Mouse (Mus musculus): Measurements from ENCODE around the gene Nfyb.

The Nfyb gene

GRCm38 (mm10) chr10:82763840-82764631 lies at the start of gene Nfyb:
Gene Nfyb, minus strand, starts transcription at chr10:82764144.
- DNase-seq: peak; percentile 96

- peak; percentile 83 for DNase-seq
These were observed 48.0 kb upstream of the Nfyb start for GRCm38 (mm10) chr10:82811855-82812431.

GRCm38 (mm10) chr10:82809352-82809751 lies 45.4 kb upstream of the Nfyb start:
- no peak for DNase-seq

- no peak for DNase-seq
These were observed 44.9 kb upstream of the Nfyb start for GRCm38 (mm10) chr10:82808891-82809290.

- no peak for DNase-seq
These were observed 44.2 kb upstream of the Nfyb start for GRCm38 (mm10) chr10:82808155-82808554.

- DNase-seq: no peak
These were observed 43.3 kb upstream of the Nfyb start for GRCm38 (mm10) chr10:82807238-82807637.

- no peak for DNase-seq
These were observed 42.5 kb upstream of the Nfyb start for GRCm38 (mm10) chr10:82806414-82806813.

GRCm38 (mm10) chr10:82805111-82805510 lies 41.2 kb upstream of the Nfyb start:
- no peak for DNase-seq

- DNase-seq: no peak
These were observed 40.5 kb upstream of the Nfyb start for GRCm38 (mm10) chr10:82804396-82804795.

GRCm38 (mm10) chr10:82800094-82800493 lies 36.1 kb upstream of the Nfyb start:
- no peak for DNase-seq

- DNase-seq: no peak
These were observed 34.5 kb upstream of the Nfyb start for GRCm38 (mm10) chr10:82798312-82798933.

GRCm38 (mm10) chr10:82797119-82797491 lies 33.2 kb upstream of the Nfyb start:
- DNase-seq: no peak

GRCm38 (mm10) chr10:82796471-82797118 lies 32.7 kb upstream of the Nfyb start:
- no peak for DNase-seq

- DNase-seq: no peak
These were observed 31.8 kb upstream of the Nfyb start for GRCm38 (mm10) chr10:82795767-82796166.

GRCm38 (mm10) chr10:82795071-82795731 lies 31.3 kb upstream of the Nfyb start:
- peak; percentile 57 for DNase-seq

GRCm38 (mm10) chr10:82792311-82792710 lies 28.4 kb upstream of the Nfyb start:
- DNase-seq: no peak

GRCm38 (mm10) chr10:82791713-82792112 lies 27.8 kb upstream of the Nfyb start:
- no peak for DNase-seq

GRCm38 (mm10) chr10:82790504-82790903 lies 26.6 kb upstream of the Nfyb start:
- no peak for DNase-seq

GRCm38 (mm10) chr10:82789181-82789580 lies 25.2 kb upstream of the Nfyb start:
- DNase-seq: no peak

GRCm38 (mm10) chr10:82782472-82782871 lies 18.5 kb upstream of the Nfyb start:
- no peak for DNase-seq

- no peak for DNase-seq
These were observed 16.9 kb upstream of the Nfyb start for GRCm38 (mm10) chr10:82780816-82781215.

GRCm38 (mm10) chr10:82780322-82780721 lies 16.4 kb upstream of the Nfyb start:
- no peak for DNase-seq

- DNase-seq: no peak
These were observed 15.9 kb upstream of the Nfyb start for GRCm38 (mm10) chr10:82779831-82780230.

All from lung, postnatal 14 days (tissue).